Mouse (Mus musculus): ENCODE results near the gene Tmpo.

Gene Tmpo

DNA sequence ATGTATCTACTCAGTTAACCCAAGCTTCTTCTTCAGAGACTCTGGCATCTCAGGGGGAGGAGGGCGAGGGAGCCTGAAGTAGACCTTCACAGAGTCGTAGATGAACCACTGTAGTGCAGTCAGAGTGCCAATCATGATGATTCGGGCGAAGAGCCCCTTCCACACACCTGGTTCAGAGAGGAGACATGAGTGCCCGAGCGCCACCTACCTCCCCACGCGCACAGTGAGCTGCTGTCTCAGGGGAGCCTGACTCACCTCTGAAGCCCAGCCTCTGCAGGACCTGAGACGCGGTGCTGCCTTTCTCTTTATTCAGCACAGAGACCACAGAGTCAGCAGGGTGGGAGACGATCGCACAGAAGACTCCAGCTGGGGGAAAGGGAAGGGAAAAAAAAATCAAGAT is 64.2 kb downstream of the Tmpo start:
- DNase-seq (ENCODE audit: low spot score in 2 of 2) = no peak

DNA sequence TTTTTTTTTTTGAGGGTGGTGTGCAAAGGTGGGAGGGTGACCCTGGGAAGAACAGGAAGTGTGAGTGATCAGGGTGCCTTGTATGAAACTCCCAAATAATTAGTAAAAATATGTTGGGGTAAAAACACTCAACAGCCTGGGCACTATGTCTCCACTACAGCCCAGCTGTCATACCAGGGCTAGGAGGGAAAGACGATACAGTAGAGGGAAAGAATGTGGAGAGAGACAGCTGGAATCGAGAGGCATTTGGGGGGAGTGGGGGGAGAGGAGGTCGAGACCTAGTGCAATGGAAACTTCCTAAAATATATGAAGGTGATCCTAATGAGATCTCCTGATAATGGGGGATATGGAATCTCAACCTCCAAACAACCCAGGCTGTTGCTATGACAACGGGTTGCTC is 71.3 kb downstream of the Tmpo start:
- DNase-seq (ENCODE audit: low spot score in 2 of 2) = no peak

DNA sequence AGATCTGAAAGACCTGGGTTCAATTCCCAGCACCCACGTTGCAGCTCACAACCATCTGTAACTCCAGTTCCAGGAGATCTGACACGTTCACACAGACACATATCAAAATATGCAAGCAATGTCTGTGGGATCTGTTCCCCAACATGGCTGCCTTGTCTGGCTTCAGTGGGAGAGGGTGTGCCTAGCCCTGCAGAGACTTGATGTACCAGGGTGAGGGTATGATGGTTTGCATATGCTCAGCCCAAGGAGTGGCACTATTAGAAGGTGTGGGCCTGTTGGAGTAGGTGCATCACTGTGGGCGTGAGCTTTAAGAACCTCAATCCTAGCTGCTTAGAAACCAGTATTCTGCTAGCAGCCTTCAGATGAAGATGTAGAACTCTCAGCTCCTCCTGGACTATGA is 75.1 kb downstream of the Tmpo start:
- DNase-seq (ENCODE audit: low spot score in 2 of 2) = no peak

DNA sequence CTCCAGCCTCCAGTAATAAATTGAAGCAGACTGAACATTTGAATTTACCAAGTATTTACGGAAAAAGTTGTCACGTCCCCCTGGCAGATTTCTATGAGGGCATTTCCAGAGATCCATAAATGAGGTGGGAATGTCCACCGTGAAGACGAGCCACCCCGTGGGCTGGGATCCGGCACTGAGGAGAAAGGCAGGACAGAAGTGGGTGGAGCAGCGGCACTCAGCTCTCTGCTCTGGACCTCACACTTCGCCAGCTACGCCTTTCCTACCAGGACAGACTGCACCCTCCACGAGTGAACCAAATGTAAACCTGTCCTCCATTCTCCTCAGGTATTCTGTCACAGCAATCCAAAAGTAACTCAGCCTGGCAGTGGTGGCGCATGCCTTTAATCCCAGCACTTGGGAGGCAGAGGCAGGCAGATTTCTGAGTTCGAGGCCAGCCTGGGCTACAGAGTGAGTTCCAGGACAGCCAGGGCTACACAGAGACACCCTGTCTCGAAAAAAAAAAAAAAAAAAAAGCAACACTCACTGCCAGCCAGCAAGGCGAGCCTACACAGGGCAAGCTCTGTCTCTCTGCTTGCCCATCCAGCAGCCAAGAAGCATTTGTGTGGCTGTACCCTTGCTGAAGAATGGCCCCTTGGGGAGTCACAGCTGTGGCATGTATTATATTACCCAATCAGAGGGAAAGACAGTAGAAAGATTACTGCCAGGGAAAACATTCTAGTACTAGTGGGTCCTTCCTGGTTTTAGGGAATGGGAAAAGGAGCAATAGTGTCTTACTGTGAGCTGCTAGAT is 78.1 kb downstream of the Tmpo start:
- no peak for DNase-seq (ENCODE audit: low spot score in 2 of 2)

DNA sequence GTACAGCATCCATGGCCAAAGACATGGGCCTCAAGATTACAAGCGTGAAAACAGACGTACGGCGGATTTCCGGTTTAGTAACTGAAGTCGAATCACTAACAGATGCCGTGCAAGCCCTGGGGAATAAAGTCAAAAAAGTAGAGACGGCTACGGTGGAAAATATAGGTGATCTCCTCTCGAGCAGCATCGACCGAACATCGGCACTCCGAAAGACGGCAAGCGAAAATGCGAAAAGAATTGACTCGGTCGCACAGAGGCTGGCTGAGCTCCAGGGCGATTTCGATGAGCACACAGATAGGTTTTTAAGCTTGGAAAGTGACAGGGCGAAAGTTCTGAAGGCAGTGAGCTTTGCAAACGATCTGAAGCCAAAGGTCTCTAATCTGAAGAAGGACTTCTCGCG is 79.2 kb downstream of the Tmpo start:
- DNase-seq (ENCODE audit: low spot score in 2 of 2) = no peak

DNA sequence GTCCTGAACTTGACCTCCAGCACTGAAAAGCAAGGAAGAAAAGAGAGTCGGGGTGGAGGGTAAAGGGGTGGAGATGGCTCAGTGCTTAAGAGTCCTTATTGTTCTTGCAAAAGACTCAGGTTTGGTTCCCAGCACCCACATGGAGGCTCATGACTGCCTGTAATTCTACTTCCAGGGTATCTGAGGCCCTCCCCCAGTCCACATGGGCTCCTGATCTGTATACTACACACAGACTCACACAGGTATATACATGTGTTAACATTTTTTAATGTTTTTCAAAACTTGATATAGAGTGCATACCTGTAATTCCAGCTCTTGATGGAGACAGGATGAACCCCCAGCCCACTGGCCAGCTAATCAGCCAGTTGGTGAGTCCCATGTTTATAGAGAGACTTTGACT is 81.0 kb downstream of the Tmpo start:
- DNase-seq (ENCODE audit: low spot score in 2 of 2) = no peak

DNA sequence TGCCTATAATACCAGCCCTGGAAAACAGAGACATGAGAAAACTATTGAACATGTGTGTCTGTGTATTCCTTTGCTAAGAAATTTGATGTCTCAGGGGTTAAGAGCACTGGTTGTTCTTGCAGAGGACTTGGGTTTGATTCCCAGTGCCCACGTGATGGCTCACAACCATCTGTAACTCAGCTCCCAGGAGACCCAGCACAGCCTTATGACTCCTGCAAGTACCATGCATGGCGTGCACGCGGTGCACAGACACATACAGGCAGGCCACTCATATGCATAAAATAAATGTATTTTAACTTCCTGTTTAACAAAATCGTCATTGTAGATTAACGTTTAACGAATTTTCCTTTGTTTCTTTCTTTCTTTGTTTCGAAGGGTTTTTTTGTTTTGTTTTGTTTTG is 83.1 kb downstream of the Tmpo start:
- DNase-seq (ENCODE audit: low spot score in 2 of 2) = no peak

All from left cerebral cortex, adult 9 months (tissue).